Mouse (Mus musculus): ENCODE results near the gene Klk1b9.
"Not testable (repeated sequence)": the region's sequence is repeated elsewhere in the genome, so short reads cannot be mapped to it uniquely, and the experiment has no call there.

Klk1b9 gene

GRCm38 (mm10) chr7:43975761-43976160 is at the start of gene Klk1b9:
Gene Klk1b9 (plus strand): TSS chr7:43976061.
- DNase-seq (ENCODE audit: low read depth, low spot score): not testable (repeated sequence)

GRCm38 (mm10) chr7:43928521-43928920 is 47.3 kb upstream of the Klk1b9 start:
- DNase-seq (ENCODE audit: low read depth, low spot score): peak; percentile 12

DNA sequence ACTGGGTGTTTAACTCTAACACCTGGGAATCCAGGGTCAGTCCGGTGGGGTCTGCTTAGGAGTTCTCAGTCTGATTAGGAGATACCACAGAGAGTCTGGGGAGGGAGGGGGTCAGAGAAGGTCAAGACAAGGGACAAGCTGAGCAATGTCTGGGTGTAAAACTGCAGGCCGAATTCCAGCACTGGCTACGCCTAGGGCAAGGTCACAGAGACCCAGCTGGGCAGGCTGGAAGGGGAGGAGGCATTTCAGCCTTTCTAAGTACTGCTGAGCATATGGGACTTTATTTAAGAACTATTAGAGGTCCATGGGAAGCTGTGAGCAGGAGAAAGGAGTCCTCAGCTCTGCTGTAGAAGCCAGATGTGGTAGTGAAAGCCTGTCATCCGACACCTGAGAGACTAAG is 43.5 kb upstream of the Klk1b9 start:
- no peak for DNase-seq (ENCODE audit: low read depth, low spot score)

DNA sequence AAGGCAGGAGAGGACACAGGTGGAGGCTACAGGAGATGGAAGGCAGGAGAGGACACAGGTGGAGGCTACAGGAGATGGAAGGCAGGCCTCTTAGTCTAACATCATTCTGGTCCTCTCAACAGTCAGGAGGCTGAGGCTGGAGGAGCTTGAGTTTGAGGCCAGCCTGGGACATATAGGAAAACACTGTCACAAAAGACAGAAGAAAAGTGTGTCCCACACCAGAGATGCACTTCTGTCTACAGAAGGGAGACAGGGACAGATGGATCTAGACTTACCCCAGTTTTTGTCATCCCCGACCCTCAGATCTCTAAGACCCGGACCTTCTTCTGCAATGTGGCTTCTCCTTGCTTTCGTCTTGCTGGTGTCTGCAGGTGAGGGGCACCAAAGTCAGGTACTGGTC is 42.4 kb upstream of the Klk1b9 start, which contains the start of gene Klk15:
Klk15 (plus strand) TSS at position 301 of the 400 bp plus-strand sequence.
- no peak for DNase-seq (ENCODE audit: low read depth, low spot score)

GRCm38 (mm10) chr7:43934747-43935146 is 41.1 kb upstream of the Klk1b9 start:
- DNase-seq (ENCODE audit: low read depth, low spot score): no peak

GRCm38 (mm10) chr7:43936551-43936950 is 39.3 kb upstream of the Klk1b9 start:
- DNase-seq (ENCODE audit: low read depth, low spot score): no peak

DNA sequence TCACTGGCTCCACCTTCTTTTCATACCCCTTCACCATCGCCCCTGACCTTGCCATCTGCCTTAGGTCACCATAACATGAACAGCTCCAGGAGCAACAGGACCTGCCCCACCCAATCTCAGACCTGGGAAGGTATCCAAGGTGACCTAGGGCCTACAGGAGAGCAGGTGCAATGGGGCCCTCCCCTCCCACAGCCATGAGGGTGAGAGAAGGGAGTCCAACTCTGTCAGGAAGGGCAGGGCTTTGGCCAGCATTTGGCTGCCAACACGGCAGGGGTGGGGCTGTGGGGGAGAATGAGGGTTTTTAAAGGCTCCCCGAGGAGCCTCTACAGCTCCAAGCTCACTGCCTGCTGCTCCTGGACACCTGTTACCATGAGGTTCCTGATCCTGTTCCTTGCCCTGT is 33.6 kb upstream of the Klk1b9 start:
- not testable (repeated sequence) for DNase-seq (ENCODE audit: low read depth, low spot score)

GRCm38 (mm10) chr7:43944727-43945264 is 31.1 kb upstream of the Klk1b9 start:
- no peak for DNase-seq (ENCODE audit: low read depth, low spot score)

DNA sequence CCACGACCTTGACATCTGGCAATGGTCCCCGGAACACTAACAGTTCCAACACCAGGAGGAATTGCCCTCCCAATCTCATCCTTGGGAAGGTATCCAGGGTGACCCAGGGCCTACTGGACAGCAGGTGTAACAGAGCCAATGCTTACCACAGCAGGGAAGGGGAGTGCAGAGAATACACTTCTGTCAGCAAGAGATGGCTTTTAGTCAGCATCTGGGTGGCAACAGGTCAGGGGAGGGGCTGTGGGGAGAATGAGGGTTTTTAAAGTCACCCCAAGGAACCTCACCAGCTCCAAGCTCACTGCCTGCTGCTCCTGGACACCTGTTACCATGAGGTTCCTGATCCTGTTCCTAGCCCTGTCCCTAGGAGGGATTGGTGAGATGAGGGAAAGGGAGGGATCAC is 25.5 kb upstream of the Klk1b9 start, which contains the start of gene Klk1b8:
Klk1b8 (plus strand) TSS at position 301 of the 400 bp plus-strand sequence.
- DNase-seq (ENCODE audit: low read depth, low spot score): no peak

DNA sequence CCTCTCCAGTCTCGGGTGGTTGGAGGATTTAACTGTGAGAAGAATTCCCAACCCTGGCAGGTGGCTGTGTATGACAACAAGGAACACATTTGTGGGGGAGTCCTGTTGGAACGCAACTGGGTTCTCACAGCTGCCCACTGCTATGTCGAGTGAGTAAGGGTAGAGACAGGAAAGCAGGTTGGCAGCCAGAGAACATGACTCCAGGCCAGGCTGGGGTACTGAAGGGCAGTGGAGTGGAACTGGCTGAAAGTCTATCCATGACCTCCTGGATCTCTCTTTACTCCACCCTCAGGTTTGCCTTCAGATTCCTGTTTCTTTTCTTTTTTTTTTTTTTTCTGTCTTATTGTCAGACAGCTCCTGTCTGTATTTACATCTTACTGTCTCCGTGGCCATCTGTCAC is 23.2 kb upstream of the Klk1b9 start:
- DNase-seq (ENCODE audit: low read depth, low spot score): no peak

DNA sequence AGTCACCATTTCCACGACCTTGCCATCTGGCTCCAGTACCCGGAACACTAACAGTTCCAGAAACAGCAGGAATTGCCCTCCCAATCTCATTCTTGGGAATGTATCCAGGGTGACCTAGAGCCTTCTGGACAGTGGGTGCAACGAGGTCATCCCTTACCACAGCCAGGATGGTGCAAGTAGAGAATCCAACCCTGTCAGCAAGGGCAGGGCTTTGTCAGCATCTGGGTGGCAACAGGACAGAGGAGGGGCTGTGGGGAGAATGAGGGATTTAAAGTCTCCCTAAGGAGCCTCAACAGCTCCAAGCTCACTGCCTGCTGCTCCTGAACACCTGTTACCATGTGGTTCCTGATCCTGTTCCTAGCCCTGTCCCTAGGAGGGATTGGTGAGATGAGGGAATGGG is 9.4 kb upstream of the Klk1b9 start, which contains the start of gene Klk1b1:
Klk1b1 (plus strand) TSS at position 301 of the 400 bp plus-strand sequence.
- no peak for DNase-seq (ENCODE audit: low read depth, low spot score)

GRCm38 (mm10) chr7:43967058-43967457 is 8.8 kb upstream of the Klk1b9 start:
- no peak for DNase-seq (ENCODE audit: low read depth, low spot score)

DNA sequence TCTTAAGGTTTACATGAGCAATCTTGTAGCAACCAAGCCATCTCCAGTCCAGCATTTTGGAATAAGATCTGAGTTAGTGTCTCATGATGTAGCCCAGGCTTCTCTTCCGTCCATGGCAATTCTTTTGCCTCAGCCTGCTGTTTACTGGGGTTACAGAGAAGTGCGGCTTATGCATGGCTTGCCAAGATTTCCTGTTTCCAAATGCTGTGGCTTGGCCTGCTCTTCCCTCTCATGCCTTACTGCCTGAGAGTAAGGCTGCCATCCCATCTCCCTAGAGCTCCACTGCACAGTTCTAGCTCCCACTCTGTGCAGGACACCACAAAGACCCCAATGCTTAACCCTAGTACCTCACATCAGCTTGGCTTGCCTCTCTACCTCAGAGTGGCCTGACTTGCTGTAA is 8.2 kb upstream of the Klk1b9 start:
- DNase-seq (ENCODE audit: low read depth, low spot score): no peak

DNA sequence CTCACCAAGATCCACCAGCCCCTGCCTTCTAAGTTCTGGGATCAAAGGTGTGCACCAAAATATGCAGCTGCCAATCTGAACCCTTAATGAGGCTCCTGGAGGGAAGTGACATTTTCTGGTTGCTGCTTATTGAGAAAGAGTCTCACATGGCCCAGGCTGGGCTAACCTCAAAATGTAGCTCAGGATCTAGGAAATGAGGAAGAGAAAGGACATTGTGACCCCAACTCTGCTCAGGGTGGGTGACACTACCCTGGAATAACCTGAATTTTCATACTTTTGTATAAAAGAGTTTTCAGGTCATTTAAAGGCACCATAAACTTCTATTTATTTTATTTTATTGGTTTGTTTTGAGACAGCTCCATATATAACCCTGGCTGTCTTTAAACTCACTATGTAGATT is 9.8 kb downstream of the Klk1b9 start:
- DNase-seq (ENCODE audit: low read depth, low spot score): no peak

- DNase-seq (ENCODE audit: low read depth, low spot score): not testable (repeated sequence)
Measured at GRCm38 (mm10) chr7:43994821-43995220, 19.0 kb downstream of the Klk1b9 start.

DNA sequence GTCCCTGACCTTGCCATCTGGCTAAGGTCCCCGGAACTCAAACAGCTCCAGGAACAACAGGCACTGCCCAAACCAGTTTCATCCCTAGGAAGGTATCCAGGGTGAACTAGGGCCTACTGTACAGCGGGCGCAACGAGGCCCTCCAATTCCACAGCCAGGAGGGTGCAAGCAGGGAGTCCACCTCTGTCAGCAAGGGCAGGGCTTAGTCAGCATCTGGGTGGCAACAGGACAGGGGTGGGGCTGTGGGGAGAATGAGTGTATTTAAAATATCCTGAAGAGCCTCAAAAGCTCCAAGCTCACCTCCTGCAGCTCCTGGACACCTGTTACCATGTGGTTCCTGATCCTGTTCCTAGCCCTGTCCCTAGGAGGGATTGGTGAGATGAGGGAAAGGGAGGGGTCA is 19.7 kb downstream of the Klk1b9 start, which contains the start of gene Klk1b11:
Klk1b11 (plus strand) TSS at position 301 of the 400 bp plus-strand sequence.
- DNase-seq (ENCODE audit: low read depth, low spot score): not testable (repeated sequence)

DNA sequence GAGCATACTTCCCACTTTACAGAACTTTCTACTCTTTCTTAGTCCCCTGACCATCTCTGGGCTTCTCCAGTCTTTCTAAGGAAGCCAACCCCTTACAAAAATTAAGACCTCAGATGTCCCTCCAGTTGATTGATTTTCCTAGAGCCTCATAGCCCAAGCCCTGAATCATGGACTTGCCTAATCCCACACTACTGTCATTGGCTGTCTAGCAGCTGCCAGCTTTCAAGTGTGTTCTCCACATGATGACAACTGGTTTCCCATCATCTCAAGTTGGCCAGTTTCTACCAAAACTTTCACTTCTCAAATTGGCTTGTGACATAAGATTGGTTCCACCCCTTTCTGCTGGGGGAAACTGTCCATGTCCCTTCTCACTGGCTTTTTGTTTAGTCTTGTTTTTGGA is 29.0 kb downstream of the Klk1b9 start:
- no peak for DNase-seq (ENCODE audit: low read depth, low spot score)

DNA sequence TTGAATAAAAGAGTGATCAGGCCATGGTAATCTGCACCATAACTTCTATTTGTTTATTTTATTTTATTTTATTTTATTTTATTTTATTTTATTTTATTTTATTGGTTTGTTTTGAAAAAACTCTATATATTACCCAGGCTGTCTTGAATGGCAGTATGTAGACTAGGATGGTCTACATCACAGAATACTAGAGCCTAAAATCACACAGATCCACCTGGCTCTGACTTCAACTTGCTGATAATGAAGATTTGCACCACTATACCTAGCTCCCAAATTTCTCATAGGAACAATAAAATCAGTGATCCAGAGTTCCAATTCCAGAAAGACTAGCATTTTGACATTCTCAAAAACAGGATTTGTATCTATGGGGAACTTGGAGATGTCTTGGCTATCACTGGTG is 36.0 kb downstream of the Klk1b9 start, which contains the start of gene Klk1b26:
Klk1b26 (plus strand) TSS at position 301 of the 400 bp plus-strand sequence.
- not testable (repeated sequence) for DNase-seq (ENCODE audit: low read depth, low spot score)

DNA sequence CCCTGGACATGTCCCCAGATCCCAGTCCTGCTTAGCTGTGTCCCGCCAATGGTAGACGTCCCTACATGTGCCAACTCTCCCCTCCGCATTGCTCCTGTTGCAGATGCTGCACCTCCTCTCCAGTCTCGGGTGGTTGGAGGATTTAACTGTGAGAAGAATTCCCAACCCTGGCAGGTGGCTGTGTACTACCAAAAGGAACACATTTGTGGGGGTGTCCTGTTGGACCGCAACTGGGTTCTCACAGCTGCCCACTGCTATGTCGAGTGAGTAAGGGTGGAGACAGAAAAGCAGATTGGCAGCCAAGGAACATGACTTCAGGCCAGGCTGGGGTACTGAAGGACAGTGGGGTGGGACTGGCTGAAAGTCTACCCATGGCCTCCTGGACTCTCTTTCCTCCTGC is 38.8 kb downstream of the Klk1b9 start:
- DNase-seq (ENCODE audit: low read depth, low spot score): not testable (repeated sequence)

DNA sequence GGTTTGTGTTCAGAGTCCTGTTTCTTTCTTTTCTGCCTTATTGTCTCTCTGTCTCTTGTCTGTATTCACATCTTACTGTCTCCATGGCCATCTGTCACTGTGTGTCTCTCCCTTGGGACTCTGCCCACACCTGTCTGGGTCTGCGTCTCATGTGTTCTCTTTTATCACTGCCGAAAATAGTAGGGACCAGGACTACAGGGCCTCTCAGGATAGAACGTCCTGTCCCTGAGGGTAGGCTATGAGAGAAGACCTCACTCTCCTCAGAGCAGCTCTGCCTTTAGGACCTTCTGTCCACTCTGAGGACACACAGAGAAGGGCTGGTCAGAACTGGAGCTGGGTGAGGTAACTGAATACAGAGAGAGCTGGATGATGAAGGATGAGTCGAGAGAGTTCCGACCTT is 39.2 kb downstream of the Klk1b9 start:
- DNase-seq (ENCODE audit: low read depth, low spot score): no peak
